Mouse (Mus musculus) E14TG2a.4 (cell line): ENCODE measurements at regions not wholly inside any gene's neighbourhood (a gene's known extent, or its start where the extent isn't known, plus 50 kb on each side); places are given as distances from the start of the nearest gene placed in this dataset.

Experiments used
- CTCF ChIP-seq: conservative IDR thresholded peaks from 2 replicates; pipeline ENCODE4 v1.5.1; 2014; ENCODE audit warnings: low read length
- POU5F1 ChIP-seq: IDR thresholded peaks from 2 replicates; pipeline ENCODE4 v1.6.1; 2014; ENCODE audit warnings: low read length, borderline replicate concordance

- TF ChIP-seq CTCF (no peak), POU5F1 (no peak)
Measured at GRCm38 (mm10) chr5:91783966-91784365, 178.9 kb downstream of the Rchy1 start.
